Mouse (Mus musculus): ENCODE results near the gene Btbd35f22. TPM values are rescaled to one million over a fixed set of nuclear protein-coding genes. Genes with fewer than 3 reads are reported as not detected.
"Not testable (repeated sequence)": the region's sequence is repeated elsewhere in the genome, so short reads cannot be mapped to it uniquely, and the experiment has no call there.

Gene Btbd35f22
- total RNA-seq (2021) = not detected
- long read RNA-seq, experiment 1 = 0 reads
- long read RNA-seq, experiment 2 = 0 reads

DNA sequence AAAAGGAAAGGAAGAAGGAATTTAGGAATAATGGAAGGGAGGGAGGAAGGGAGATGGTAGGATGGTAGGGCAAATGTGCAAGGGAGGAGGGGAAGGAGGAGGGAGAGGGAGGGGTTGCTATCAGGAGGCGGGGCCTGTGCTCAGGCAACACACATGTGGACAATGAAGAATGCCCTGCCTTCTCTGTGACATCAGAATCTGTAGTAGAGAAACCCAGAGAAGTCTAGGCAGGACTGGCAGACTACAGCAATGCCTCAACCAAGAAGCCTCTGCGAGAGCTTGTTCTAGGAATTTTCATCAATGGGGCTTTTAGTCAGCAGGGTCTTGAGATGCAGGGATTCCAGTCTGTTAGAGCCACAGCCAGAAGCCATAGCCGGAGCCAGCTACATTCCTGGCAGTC is at the start of gene Btbd35f22:
Btbd35f22 (plus strand) TSS at position 301 of the 400 bp plus-strand sequence.
- not testable (repeated sequence) for DNase-seq

Other genes with a start within 250 kb of the Btbd35f22 start
- not detected for gene Gm21637, start 85.8 kb upstream of the Btbd35f22 start, total RNA-seq (2021)
- not detected for gene Btbd35f2, start 230.6 kb downstream of the Btbd35f22 start, total RNA-seq (2021)

Measured in gastrocnemius, postnatal 25 days (tissue).